ENCODE assay signal across 8 mouse cellular contexts in genomic region chr11:118043293-118043907, GRCm38 (mm10). TPM values are rescaled to one million over a fixed set of nuclear protein-coding genes. Genes with fewer than 3 reads are reported as not detected.
DNase-seq lines count a peak whose midpoint lies in the region; ATAC-seq lines count a peak whose summit lies in the region.

No protein-coding gene starts in this region.

- peak; percentile 79 for ATAC-seq in midbrain, embryonic 13.5 days
- no peak for ATAC-seq in midbrain, embryonic 11.5 days (ENCODE audit: low FRiP score)
- ATAC-seq in erythroblast, adult 5-6 weeks (replicated peaks; ENCODE audit: low FRiP score, poor library complexity, severe bottlenecking) = 0 out of 2 replicates have a peak, but pooled peaks have one; percentile 21
- peak; percentile 61 for ATAC-seq in hindbrain, embryonic 12.5 days (ENCODE audit: low FRiP score)
- peak; percentile 4; the same call in 1 of the 2 replicates for ATAC-seq in midbrain, embryonic 14.5 days (ENCODE audit: low FRiP score, low TSS enrichment)
- ATAC-seq in granulocyte monocyte progenitor cell, adult 5-6 weeks (replicated peaks; ENCODE audit: poor library complexity, severe bottlenecking) = no peak

- no peaks in the 10 kb centered on the region for H3K27me3 ChIP-seq in midbrain, embryonic 13.5 days
- H3K27me3 ChIP-seq in midbrain, embryonic 11.5 days (ENCODE audit: control insufficient read depth, insufficient read depth, low read length) = no peaks in the 10 kb centered on the region
- no peaks in the 10 kb centered on the region for H3K27me3 ChIP-seq in hindbrain, embryonic 12.5 days
- no peaks in the 10 kb centered on the region for H3K27me3 ChIP-seq in midbrain, embryonic 14.5 days (ENCODE audit: control insufficient read depth, insufficient read depth, low read length)

- no peak overlapping the region for H3K4me3 ChIP-seq in midbrain, embryonic 13.5 days (replicated peaks)
- H3K4me3 ChIP-seq in midbrain, embryonic 11.5 days (ENCODE audit: low read depth, low read length) = no peak overlapping the region
- no peak overlapping the region for H3K4me3 ChIP-seq in hindbrain, embryonic 12.5 days
- H3K4me3 ChIP-seq in midbrain, embryonic 14.5 days (replicated peaks; ENCODE audit: low read depth, low read length) = no peak overlapping the region

- no peaks in the 10 kb centered on the region for H3K36me3 ChIP-seq in midbrain, embryonic 13.5 days
- no peaks in the 10 kb centered on the region for H3K36me3 ChIP-seq in midbrain, embryonic 11.5 days (ENCODE audit: control insufficient read depth, insufficient read depth, low read length)
- H3K36me3 ChIP-seq in hindbrain, embryonic 12.5 days = no peaks in the 10 kb centered on the region
- no peaks in the 10 kb centered on the region for H3K36me3 ChIP-seq in midbrain, embryonic 14.5 days (ENCODE audit: control insufficient read depth, insufficient read depth, low read length)

- 55% methylated on average over 14 of the region's 14 CpGs for WGBS in midbrain, embryonic 13.5 days
- 73% methylated on average over 14 of the region's 14 CpGs for WGBS in midbrain, embryonic 11.5 days
- 68% methylated on average over 14 of the region's 14 CpGs for WGBS in hindbrain, embryonic 12.5 days
- 58% methylated on average over 14 of the region's 14 CpGs for WGBS in midbrain, embryonic 14.5 days

- peaks cover 13% of the 10 kb centered on the region for H3K4me1 ChIP-seq in midbrain, embryonic 13.5 days (replicated peaks)
- no peaks in the 10 kb centered on the region for H3K4me1 ChIP-seq in midbrain, embryonic 11.5 days (ENCODE audit: control insufficient read depth, insufficient read depth, low read length)
- H3K4me1 ChIP-seq in hindbrain, embryonic 12.5 days = peaks cover 10% of the 10 kb centered on the region
- no peaks in the 10 kb centered on the region for H3K4me1 ChIP-seq in midbrain, embryonic 14.5 days (ENCODE audit: control insufficient read depth, insufficient read depth, low read length)

- H3K4me2 ChIP-seq in midbrain, embryonic 13.5 days (replicated peaks) = no peak overlapping the region
- no peak overlapping the region for H3K4me2 ChIP-seq in midbrain, embryonic 11.5 days
- no peak overlapping the region for H3K4me2 ChIP-seq in hindbrain, embryonic 12.5 days (replicated peaks)
- no peak overlapping the region for H3K4me2 ChIP-seq in midbrain, embryonic 14.5 days (ENCODE audit: low read length)

- no peak overlapping the region for H3K27ac ChIP-seq in midbrain, embryonic 13.5 days
- H3K27ac ChIP-seq in midbrain, embryonic 11.5 days (ENCODE audit: low read depth, low read length) = no peak overlapping the region
- no peak overlapping the region; the same call in 1 of the 2 replicates for H3K27ac ChIP-seq in hindbrain, embryonic 12.5 days
- no peak overlapping the region for H3K27ac ChIP-seq in midbrain, embryonic 14.5 days (replicated peaks; ENCODE audit: low read depth, low read length)

- H3K9ac ChIP-seq in midbrain, embryonic 13.5 days (replicated peaks) = no peak overlapping the region
- no peak overlapping the region for H3K9ac ChIP-seq in midbrain, embryonic 11.5 days (ENCODE audit: low read length)
- no peak overlapping the region for H3K9ac ChIP-seq in hindbrain, embryonic 12.5 days
- no peak overlapping the region for H3K9ac ChIP-seq in midbrain, embryonic 14.5 days (replicated peaks; ENCODE audit: low read length)

- no peak for DNase-seq in midbrain, embryonic 11.5 days (ENCODE audit: low spot score, missing footprints)
- DNase-seq in layer of hippocampus, adult 8-10 months (ENCODE audit: low spot score in 2 of 2) = peak; percentile 68 to 78
- peak; percentile 77 for DNase-seq in midbrain, embryonic 14.5 days
- DNase-seq in thymus, postnatal 0 days (ENCODE audit: low spot score) = no peak

- H3K9me3 ChIP-seq in midbrain, embryonic 13.5 days = no peaks in the 10 kb centered on the region
- no peaks in the 10 kb centered on the region for H3K9me3 ChIP-seq in midbrain, embryonic 11.5 days (ENCODE audit: control insufficient read depth, low read length)
- H3K9me3 ChIP-seq in hindbrain, embryonic 12.5 days (replicated peaks) = no peaks in the 10 kb centered on the region
- H3K9me3 ChIP-seq in midbrain, embryonic 14.5 days (ENCODE audit: control insufficient read depth, low read length) = no peaks in the 10 kb centered on the region

RNA-seq across cellular contexts. Expression of gene Pgs1, which starts 57.3 kb away (rescaled TPM):
- 46.0 and 50.8 TPM in 2 replicates for polyA plus RNA-seq in midbrain, embryonic 13.5 days (2015; fragmentation: Nextera tagmentation; extraction: Ambion mirVana)
- polyA plus RNA-seq in midbrain, embryonic 11.5 days (2014; fragmentation: Nextera tagmentation; extraction: Ambion mirVana) = 40.2 and 42.7 TPM in 2 replicates
- 9.2 and 14.6 TPM in 2 replicates for total RNA-seq in erythroblast, adult 5-6 weeks (2015; ENCODE audit: low replicate concordance)
- total RNA-seq in erythroblast, adult 5-6 weeks (2017; ENCODE audit: low replicate concordance) = 20.8 and 32.9 TPM in 2 replicates
- polyA plus RNA-seq in hindbrain, embryonic 12.5 days (2016; fragmentation: Nextera tagmentation; extraction: Ambion mirVana) = 41.8 and 46.7 TPM in 2 replicates
- total RNA-seq in layer of hippocampus, adult 8-10 months (2022) = 10 to 100 TPM; 71.3 to 80.4 (median 78.8) TPM
- 47.9 and 51.4 TPM in 2 replicates for polyA plus RNA-seq in midbrain, embryonic 14.5 days (2014; fragmentation: Nextera tagmentation; extraction: Ambion mirVana)
- total RNA-seq in granulocyte monocyte progenitor cell, adult 5-6 weeks (2014; fragmentation: Nextera tagmentation) = 43.1 and 44.5 TPM in 2 replicates
- total RNA-seq in granulocyte monocyte progenitor cell, adult 5-6 weeks (2017) = 18.8 and 23.3 TPM in 2 replicates
- polyA plus RNA-seq in thymus, postnatal 0 days (2015; fragmentation: Nextera tagmentation; extraction: Ambion mirVana) = 54.8 and 55.6 TPM in 2 replicates

Comparison
In these comparisons a context has a peak if more than half of its experiments do, and no peak if none do; other contexts are left out.
1. ATAC-seq: peak in midbrain, embryonic 13.5 days (single experiment), erythroblast, adult 5-6 weeks (single experiment), hindbrain, embryonic 12.5 days (single experiment) and midbrain, embryonic 14.5 days (single experiment); none in midbrain, embryonic 11.5 days (single experiment) and granulocyte monocyte progenitor cell, adult 5-6 weeks (single experiment).
2. DNase-seq: peak in layer of hippocampus, adult 8-10 months (2 of 2) and midbrain, embryonic 14.5 days (single experiment); none in midbrain, embryonic 11.5 days (single experiment) and thymus, postnatal 0 days (single experiment).